Mouse (Mus musculus) C2C12 (cell line): ENCODE data around the gene Nod1. TPM values are rescaled to one million over a fixed set of nuclear protein-coding genes. Genes with fewer than 3 reads are reported as not detected.

Experiments used
- H3K27me3 ChIP-seq: one replicate; pipeline ENCODE4 v1.6.1; 2011; ENCODE audit not compliant: control insufficient read depth, insufficient read depth, insufficient read length
- H3K36me3 ChIP-seq: one replicate; pipeline ENCODE4 v1.6.1; 2011; ENCODE audit not compliant: control insufficient read depth, insufficient read depth
- H3K4me3 ChIP-seq: one replicate; pipeline ENCODE4 v1.5.1; 2011; ENCODE audit warnings: mild to moderate bottlenecking, control low read depth; ENCODE audit not compliant: poor library complexity, insufficient read depth, severe bottlenecking
- H3K79me2 ChIP-seq: one replicate; pipeline ENCODE4 v1.6.1; 2011; ENCODE audit not compliant: control insufficient read depth, insufficient read depth
- H3K79me3 ChIP-seq: one replicate; pipeline ENCODE4 v1.6.1; 2011; ENCODE audit warnings: low read depth, control low read depth
- H3ac ChIP-seq: one replicate; pipeline ENCODE3; 2011; ENCODE audit warnings: low read depth; ENCODE audit not compliant: control insufficient read depth, insufficient read length
- CEBPB ChIP-seq: IDR thresholded peaks from one replicate; pipeline ENCODE4 v1.6.1; 2011; ENCODE audit warnings: low read depth, mild to moderate bottlenecking, control low read depth, moderate library complexity
- CTCF ChIP-seq: IDR thresholded peaks from one replicate; pipeline ENCODE4 v1.5.1; 2011; ENCODE audit not compliant: control insufficient read depth, insufficient read depth, insufficient read length
- FOSL1 ChIP-seq: IDR thresholded peaks from one replicate; pipeline ENCODE4 v1.8.0; 2011; ENCODE audit warnings: mild to moderate bottlenecking, low read length; ENCODE audit not compliant: poor library complexity, insufficient read depth, severe bottlenecking
- MAX ChIP-seq: IDR thresholded peaks from one replicate; pipeline ENCODE4 v1.6.1; 2011; ENCODE audit warnings: mild to moderate bottlenecking, control low read depth
- MYOD1 ChIP-seq: IDR thresholded peaks from one replicate; pipeline ENCODE4 v1.6.1; 2011; ENCODE audit warnings: low read depth; ENCODE audit not compliant: control insufficient read depth, insufficient read length
- MYOG ChIP-seq: IDR thresholded peaks from one replicate; pipeline ENCODE4 v1.6.1; 2011; ENCODE audit not compliant: control insufficient read depth, insufficient read length; ENCODE audit errors: extremely low read depth
- USF1 ChIP-seq: IDR thresholded peaks from one replicate; pipeline ENCODE4 v1.6.1; 2011; ENCODE audit warnings: low read depth, mild to moderate bottlenecking, control low read depth, moderate library complexity
- polyA plus RNA-seq: library from polyadenylated mRNA; unstranded; fragments of >200 nt; fragmentation: generic; extraction: Trizol; gene quantifications from one replicate; pipeline ENCODE4 v1.2.1, GENCODE M21; 2012; ENCODE audit warnings: missing spikeins

Gene Nod1
- polyA plus RNA-seq, 1 experiment: 1.1 TPM

DNA sequence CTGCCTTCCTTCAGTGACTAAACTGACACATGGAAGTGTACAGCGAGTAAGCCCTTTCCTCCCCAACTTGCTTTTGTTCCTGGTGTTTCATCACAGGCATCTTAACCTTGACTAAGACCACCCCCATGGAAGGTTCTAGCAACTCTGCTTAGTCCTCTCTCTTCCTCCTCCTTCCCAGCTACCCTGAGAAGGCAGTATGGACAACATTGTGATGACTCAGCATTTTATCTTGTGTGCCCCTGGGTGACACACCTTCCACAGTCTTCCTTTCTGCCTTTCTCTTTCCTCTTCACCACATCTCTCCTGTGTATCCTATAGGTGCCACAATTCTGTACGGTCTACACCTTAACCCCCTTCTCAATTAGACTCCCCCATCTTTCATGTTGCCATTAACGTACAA is 41.8 kb upstream of the Nod1 start:
- Histone ChIP-seq H3K4me3 (no peak overlapping the region), H3K79me2 (no peaks in the 10 kb centered on the region), H3K27me3 (no peaks in the 10 kb centered on the region), H3ac (no peak overlapping the region), H3K79me3 (no peaks in the 10 kb centered on the region), H3K36me3 (no peaks in the 10 kb centered on the region)
- TF ChIP-seq USF1 (no peak), MYOG (no peak), MYOD1 (no peak), CEBPB (no peak), CTCF (no peak)

DNA sequence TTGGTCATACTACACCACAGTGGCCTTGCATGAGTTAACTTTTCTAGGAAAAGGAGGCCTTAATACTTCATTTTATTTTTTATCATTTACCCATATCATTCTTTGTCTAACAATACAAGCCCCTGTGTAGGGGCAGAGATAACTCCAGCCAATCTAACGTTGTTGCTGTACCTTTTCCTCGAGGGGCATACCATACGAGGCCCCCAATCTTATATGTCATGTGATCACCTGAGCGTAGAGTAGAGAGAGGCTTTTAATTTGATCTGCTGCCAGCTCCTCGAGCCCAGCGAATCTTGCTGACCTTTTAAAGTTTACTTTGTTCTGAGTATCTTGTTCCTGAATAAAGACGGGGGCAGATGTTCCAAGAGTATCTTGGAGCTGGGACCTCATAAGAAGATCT is 40.1 kb upstream of the Nod1 start:
- H3K79me2 ChIP-seq: no peaks in the 10 kb centered on the region
- TF ChIP-seq CEBPB: no peak
- no peak for TF ChIP-seq MYOG
- no peak for TF ChIP-seq USF1
- TF ChIP-seq CTCF: no peak
- TF ChIP-seq MAX: no peak
- TF ChIP-seq MYOD1: no peak
- TF ChIP-seq FOSL1: no peak

DNA sequence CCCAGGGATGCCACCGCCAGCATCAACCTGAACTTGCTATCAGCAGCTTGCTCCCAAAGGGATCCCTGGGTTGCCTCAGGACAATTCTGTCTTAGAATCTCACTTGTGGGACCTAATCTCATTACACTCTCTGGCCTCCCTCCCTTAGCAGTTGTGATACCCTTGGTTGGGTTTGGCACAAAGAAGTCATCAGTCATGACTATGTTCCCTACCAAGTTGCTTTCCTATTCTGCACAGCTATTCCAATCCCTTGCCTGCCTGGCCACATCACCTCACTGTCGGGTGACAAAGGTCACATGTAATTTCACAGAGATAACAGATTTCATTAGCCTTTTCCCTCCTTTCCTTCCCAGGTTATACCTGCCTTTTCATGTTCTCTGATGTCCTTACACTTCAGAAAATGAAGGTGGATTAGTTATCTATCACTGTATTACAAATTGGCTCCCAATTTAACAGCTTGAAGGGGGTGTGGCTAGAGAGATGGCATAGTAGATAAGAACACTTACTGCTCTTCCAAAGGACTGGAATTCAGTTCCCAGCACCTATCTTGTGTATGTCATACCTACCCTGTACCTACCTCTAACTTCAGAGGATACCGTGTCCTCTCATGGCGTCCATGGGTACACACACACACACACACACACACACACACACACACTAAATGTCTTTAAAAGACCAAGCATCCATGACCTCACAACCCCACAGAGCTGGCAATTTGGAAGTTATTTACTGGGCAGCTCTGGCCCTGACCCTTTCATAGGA is 38.1 kb upstream of the Nod1 start:
- Histone ChIP-seq H3ac (no peak overlapping the region), H3K79me3 (no peaks in the 10 kb centered on the region), H3K27me3 (no peaks in the 10 kb centered on the region), H3K4me3 (no peak overlapping the region), H3K36me3 (no peaks in the 10 kb centered on the region), H3K79me2 (no peaks in the 10 kb centered on the region)
- TF ChIP-seq CTCF (no peak), MYOD1 (no peak), FOSL1 (no peak), CEBPB (no peak), MYOG (no peak), USF1 (no peak), MAX (no peak)

More for the DNA sequence above, 40.1 kb upstream of the Nod1 start:
- no peak overlapping the region for H3K4me3 ChIP-seq
- no peak overlapping the region for H3ac ChIP-seq
- H3K36me3 ChIP-seq: no peaks in the 10 kb centered on the region
- H3K27me3 ChIP-seq: no peaks in the 10 kb centered on the region
- no peaks in the 10 kb centered on the region for H3K79me3 ChIP-seq

DNA sequence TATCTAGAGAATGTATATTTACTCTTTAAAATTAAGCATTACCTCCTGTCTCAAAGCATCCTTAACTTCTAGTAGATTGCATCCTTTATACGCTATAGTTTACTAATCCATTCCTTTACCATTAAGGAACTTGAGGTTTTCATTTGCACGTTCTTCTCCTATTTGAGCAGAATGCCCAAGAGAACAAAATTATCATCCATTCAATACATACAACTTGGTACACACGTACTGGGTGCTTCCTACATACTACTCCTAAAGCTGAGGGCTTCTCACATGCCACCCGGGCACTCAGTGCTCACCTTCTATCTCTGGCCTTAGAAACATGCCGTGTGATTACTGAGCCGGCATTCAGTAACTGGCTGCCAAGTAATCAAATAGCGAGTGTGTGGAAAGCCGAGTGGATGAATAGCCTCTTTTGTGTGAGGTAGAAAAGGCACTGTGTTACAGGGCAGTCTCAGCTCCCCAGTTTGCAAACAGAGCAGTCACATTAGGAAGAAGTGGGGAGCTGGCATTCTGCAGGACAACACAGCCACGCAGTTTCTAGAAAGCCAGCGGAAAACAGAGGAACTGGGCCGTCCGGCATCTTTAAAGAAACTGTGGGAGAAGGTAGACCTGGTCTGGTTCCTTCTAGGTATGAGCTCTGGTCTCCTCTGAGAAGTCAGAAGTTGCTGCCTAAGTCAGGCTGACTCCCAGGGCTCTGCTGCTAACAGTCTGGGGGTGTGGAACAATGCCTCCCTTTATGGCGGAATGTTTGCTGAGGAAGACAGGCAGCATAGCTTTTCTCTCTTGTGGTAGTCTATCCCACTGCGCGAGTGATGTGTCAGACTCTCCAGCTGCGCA is 37.2 kb upstream of the Nod1 start:
- H3K4me3 ChIP-seq: no peak overlapping the region
- H3K36me3 ChIP-seq: no peaks in the 10 kb centered on the region
- no peaks in the 10 kb centered on the region for H3K27me3 ChIP-seq
- TF ChIP-seq MYOG: no peak
- TF ChIP-seq FOSL1: no peak
- TF ChIP-seq USF1: no peak
- TF ChIP-seq CEBPB: no peak
- TF ChIP-seq CTCF: no peak
- TF ChIP-seq MAX: no peak
- H3K79me3 ChIP-seq: no peaks in the 10 kb centered on the region
- H3K79me2 ChIP-seq: no peaks in the 10 kb centered on the region
- H3ac ChIP-seq: no peak overlapping the region

DNA sequence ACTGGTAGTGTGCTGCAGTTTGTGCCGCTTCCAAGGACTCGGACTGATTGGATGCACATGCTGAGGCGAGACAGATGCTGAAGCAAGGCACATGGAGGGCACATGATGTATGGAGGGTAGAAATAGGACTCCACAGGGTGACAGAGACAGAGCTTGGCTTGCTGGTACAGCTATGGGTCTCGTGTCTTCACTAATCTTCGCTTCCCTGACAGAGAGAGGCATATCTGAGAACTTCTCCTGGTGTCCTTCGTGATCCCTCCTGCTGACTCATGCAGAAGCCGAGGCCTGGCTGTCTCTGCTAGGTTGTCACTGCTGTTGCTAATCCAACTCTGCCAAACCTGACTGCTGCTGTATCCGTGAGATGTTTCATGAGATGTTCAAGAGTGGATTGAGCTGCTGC is 36.0 kb upstream of the Nod1 start:
- H3K36me3 ChIP-seq: no peaks in the 10 kb centered on the region
- no peak for TF ChIP-seq MYOG
- no peak for TF ChIP-seq CEBPB
- no peak for TF ChIP-seq MYOD1
- no peak for TF ChIP-seq USF1
- TF ChIP-seq FOSL1: no peak
- no peak for TF ChIP-seq CTCF
- no peak for TF ChIP-seq MAX
- H3K79me3 ChIP-seq: no peaks in the 10 kb centered on the region
- H3K79me2 ChIP-seq: no peaks in the 10 kb centered on the region
- H3ac ChIP-seq: no peak overlapping the region
- H3K27me3 ChIP-seq: no peaks in the 10 kb centered on the region
- no peak overlapping the region for H3K4me3 ChIP-seq

DNA sequence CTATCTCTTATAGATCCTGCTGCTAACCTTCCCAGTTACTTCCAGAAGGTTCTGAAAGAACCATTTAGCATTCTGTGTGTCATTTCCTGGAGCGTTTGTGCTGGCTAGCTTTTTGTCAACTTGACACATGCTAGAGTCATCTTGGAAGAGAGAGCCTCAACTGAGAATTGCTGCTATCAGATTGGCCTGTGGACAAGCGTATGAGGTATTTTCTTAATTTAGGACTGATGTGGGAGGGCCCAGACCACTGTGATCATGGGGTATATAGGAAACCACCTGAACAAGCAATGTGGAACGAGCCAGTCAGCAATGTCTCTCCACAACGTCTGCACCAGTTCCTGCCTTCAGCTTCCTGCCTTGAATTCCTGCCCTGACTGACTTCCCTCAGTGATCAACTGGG is 31.1 kb upstream of the Nod1 start:
- Histone ChIP-seq H3K79me2 (no peaks in the 10 kb centered on the region), H3K4me3 (no peak overlapping the region), H3K79me3 (no peaks in the 10 kb centered on the region), H3ac (no peak overlapping the region), H3K27me3 (no peaks in the 10 kb centered on the region), H3K36me3 (no peaks in the 10 kb centered on the region)
- no peak for TF ChIP-seq CEBPB
- no peak for TF ChIP-seq MYOG
- no peak for TF ChIP-seq FOSL1
- no peak for TF ChIP-seq CTCF
